Mouse (Mus musculus): ENCODE measurements around the gene Lix1. TPM values are rescaled to one million over a fixed set of nuclear protein-coding genes. Genes with fewer than 3 reads are reported as not detected.

Lix1 gene
- polyA plus RNA-seq, 1 experiment: 0.78 TPM

DNA sequence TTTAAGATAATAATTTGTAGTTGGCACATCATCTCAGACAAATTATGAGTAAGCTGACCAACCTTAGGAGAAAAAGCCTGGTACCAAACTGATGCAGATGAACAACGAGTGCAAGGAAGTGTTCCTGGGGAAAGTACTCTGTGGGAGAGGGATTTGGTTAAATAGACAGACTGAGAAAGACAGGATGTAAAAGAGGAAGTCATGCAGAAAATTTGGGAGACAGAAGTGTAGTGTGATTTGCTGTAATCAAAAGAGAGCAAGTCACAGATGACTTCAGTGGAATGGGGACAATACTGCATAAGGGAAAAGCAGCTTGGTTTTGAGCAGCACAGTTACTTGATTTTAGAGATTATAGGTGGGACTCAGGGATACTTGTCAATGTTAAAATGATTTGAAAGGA is 5.6 kb upstream of the Lix1 start:
- Histone ChIP-seq H3K27ac (ENCODE audit: insufficient read depth, low read length) (no peak overlapping the region), H3K9me3 (replicated peaks; ENCODE audit: control insufficient read depth, insufficient read depth, low read length, poor library complexity, severe bottlenecking) (no peaks in the 10 kb centered on the region), H3K9ac (ENCODE audit: low read depth, poor library complexity, severe bottlenecking) (no peak overlapping the region), H3K27me3 (ENCODE audit: control insufficient read depth, insufficient read depth, low read length, poor library complexity, severe bottlenecking) (no peaks in the 10 kb centered on the region), H3K36me3 (ENCODE audit: control insufficient read depth, insufficient read depth, low read length, poor library complexity, severe bottlenecking) (peaks cover 18% of the 10 kb centered on the region), H3K4me3 (ENCODE audit: low read depth, low read length) (no peak overlapping the region), H3K4me1 (ENCODE audit: control insufficient read depth, insufficient read depth, low read length) (no peaks in the 10 kb centered on the region)
- TF ChIP-seq CTCF (IDR thresholded peaks at IDR 0.05; ENCODE audit: low read depth, low read length) (no peak), POLR2A (IDR thresholded peaks at IDR 0.05; ENCODE audit: insufficient read depth, low read length) (no peak), EP300 (IDR thresholded peaks at IDR 0.05; ENCODE audit: insufficient read depth, low read depth, low read length) (no peak)

GRCm38 (mm10) chr17:17398664-17399063 is 3.8 kb upstream of the Lix1 start:
- Histone ChIP-seq H3K9me3 (replicated peaks; ENCODE audit: control insufficient read depth, insufficient read depth, low read length, poor library complexity, severe bottlenecking) (no peaks in the 10 kb centered on the region), H3K36me3 (ENCODE audit: control insufficient read depth, insufficient read depth, low read length, poor library complexity, severe bottlenecking) (peaks cover 12% of the 10 kb centered on the region), H3K27me3 (ENCODE audit: control insufficient read depth, insufficient read depth, low read length, poor library complexity, severe bottlenecking) (no peaks in the 10 kb centered on the region), H3K27ac (ENCODE audit: insufficient read depth, low read length) (no peak overlapping the region), H3K4me1 (ENCODE audit: control insufficient read depth, insufficient read depth, low read length) (no peaks in the 10 kb centered on the region), H3K9ac (ENCODE audit: low read depth, poor library complexity, severe bottlenecking) (no peak overlapping the region), H3K4me3 (ENCODE audit: low read depth, low read length) (no peak overlapping the region)
- TF ChIP-seq CTCF (IDR thresholded peaks at IDR 0.05; ENCODE audit: low read depth, low read length) (no peak), POLR2A (IDR thresholded peaks at IDR 0.05; ENCODE audit: insufficient read depth, low read length) (no peak), EP300 (IDR thresholded peaks at IDR 0.05; ENCODE audit: insufficient read depth, low read depth, low read length) (no peak)

DNA sequence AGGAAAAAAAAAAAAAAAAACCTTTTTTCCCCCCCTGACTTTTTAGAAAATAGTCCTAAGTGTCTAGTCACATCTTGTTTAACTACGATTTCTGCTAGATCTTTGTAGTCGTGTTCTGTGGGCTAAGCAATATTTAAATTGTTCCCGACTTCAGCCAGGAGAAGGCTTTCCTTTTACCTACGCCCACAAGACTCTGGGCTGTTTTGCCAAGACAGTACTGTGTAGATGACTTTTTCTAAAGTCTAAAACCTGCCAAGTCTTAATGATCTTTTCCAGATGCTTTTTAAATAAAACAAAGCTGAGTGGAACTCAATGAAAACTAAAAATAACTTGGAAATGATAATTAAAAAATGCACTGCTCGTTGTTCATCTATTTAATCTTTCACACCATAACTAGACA is 566 bp downstream of the Lix1 start:
- Histone ChIP-seq H3K27ac (ENCODE audit: insufficient read depth, low read length) (no peak overlapping the region), H3K4me3 (ENCODE audit: low read depth, low read length) (no peak overlapping the region), H3K9ac (ENCODE audit: low read depth, poor library complexity, severe bottlenecking) (no peak overlapping the region), H3K9me3 (replicated peaks; ENCODE audit: control insufficient read depth, insufficient read depth, low read length, poor library complexity, severe bottlenecking) (no peaks in the 10 kb centered on the region), H3K4me1 (ENCODE audit: control insufficient read depth, insufficient read depth, low read length) (no peaks in the 10 kb centered on the region), H3K27me3 (ENCODE audit: control insufficient read depth, insufficient read depth, low read length, poor library complexity, severe bottlenecking) (no peaks in the 10 kb centered on the region), H3K36me3 (ENCODE audit: control insufficient read depth, insufficient read depth, low read length, poor library complexity, severe bottlenecking) (no peaks in the 10 kb centered on the region)
- no peak for TF ChIP-seq EP300 (IDR thresholded peaks at IDR 0.05; ENCODE audit: insufficient read depth, low read depth, low read length)
- TF ChIP-seq CTCF (IDR thresholded peaks at IDR 0.05; ENCODE audit: low read depth, low read length): no peak
- no peak for TF ChIP-seq POLR2A (IDR thresholded peaks at IDR 0.05; ENCODE audit: insufficient read depth, low read length)

- H3K9ac ChIP-seq (ENCODE audit: low read depth, poor library complexity, severe bottlenecking): no peak overlapping the region
- no peaks in the 10 kb centered on the region for H3K36me3 ChIP-seq (ENCODE audit: control insufficient read depth, insufficient read depth, low read length, poor library complexity, severe bottlenecking)
- H3K27ac ChIP-seq (ENCODE audit: insufficient read depth, low read length): no peak overlapping the region
- peaks cover 2% of the 10 kb centered on the region for H3K4me1 ChIP-seq (ENCODE audit: control insufficient read depth, insufficient read depth, low read length)
- H3K9me3 ChIP-seq (replicated peaks; ENCODE audit: control insufficient read depth, insufficient read depth, low read length, poor library complexity, severe bottlenecking): no peaks in the 10 kb centered on the region
- TF ChIP-seq CTCF (IDR thresholded peaks at IDR 0.05; ENCODE audit: low read depth, low read length) (no peak), POLR2A (IDR thresholded peaks at IDR 0.05; ENCODE audit: insufficient read depth, low read length) (no peak), EP300 (IDR thresholded peaks at IDR 0.05; ENCODE audit: insufficient read depth, low read depth, low read length) (no peak)
- no peak overlapping the region for H3K4me3 ChIP-seq (ENCODE audit: low read depth, low read length)
- H3K27me3 ChIP-seq (ENCODE audit: control insufficient read depth, insufficient read depth, low read length, poor library complexity, severe bottlenecking): no peaks in the 10 kb centered on the region
Observed at GRCm38 (mm10) chr17:17403578-17404112, 1.2 kb downstream of the Lix1 start.

GRCm38 (mm10) chr17:17404811-17405544 is 2.5 kb downstream of the Lix1 start:
- no peak overlapping the region for H3K4me3 ChIP-seq (ENCODE audit: low read depth, low read length)
- H3K27me3 ChIP-seq (ENCODE audit: control insufficient read depth, insufficient read depth, low read length, poor library complexity, severe bottlenecking): no peaks in the 10 kb centered on the region
- no peak overlapping the region for H3K27ac ChIP-seq (ENCODE audit: insufficient read depth, low read length)
- H3K4me1 ChIP-seq (ENCODE audit: control insufficient read depth, insufficient read depth, low read length): peaks cover 2% of the 10 kb centered on the region
- no peaks in the 10 kb centered on the region for H3K9me3 ChIP-seq (replicated peaks; ENCODE audit: control insufficient read depth, insufficient read depth, low read length, poor library complexity, severe bottlenecking)
- H3K9ac ChIP-seq (ENCODE audit: low read depth, poor library complexity, severe bottlenecking): no peak overlapping the region
- H3K36me3 ChIP-seq (ENCODE audit: control insufficient read depth, insufficient read depth, low read length, poor library complexity, severe bottlenecking): no peaks in the 10 kb centered on the region
- TF ChIP-seq POLR2A (IDR thresholded peaks at IDR 0.05; ENCODE audit: insufficient read depth, low read length): no peak
- TF ChIP-seq EP300 (IDR thresholded peaks at IDR 0.05; ENCODE audit: insufficient read depth, low read depth, low read length): no peak
- TF ChIP-seq CTCF (IDR thresholded peaks at IDR 0.05; ENCODE audit: low read depth, low read length): no peak

- Histone ChIP-seq H3K27ac (ENCODE audit: insufficient read depth, low read length) (no peak overlapping the region), H3K9ac (ENCODE audit: low read depth, poor library complexity, severe bottlenecking) (no peak overlapping the region), H3K36me3 (ENCODE audit: control insufficient read depth, insufficient read depth, low read length, poor library complexity, severe bottlenecking) (no peaks in the 10 kb centered on the region), H3K4me1 (ENCODE audit: control insufficient read depth, insufficient read depth, low read length) (peaks cover 2% of the 10 kb centered on the region), H3K4me3 (ENCODE audit: low read depth, low read length) (no peak overlapping the region), H3K9me3 (replicated peaks; ENCODE audit: control insufficient read depth, insufficient read depth, low read length, poor library complexity, severe bottlenecking) (no peaks in the 10 kb centered on the region), H3K27me3 (ENCODE audit: control insufficient read depth, insufficient read depth, low read length, poor library complexity, severe bottlenecking) (no peaks in the 10 kb centered on the region)
- no peak for TF ChIP-seq POLR2A (IDR thresholded peaks at IDR 0.05; ENCODE audit: insufficient read depth, low read length)
- TF ChIP-seq EP300 (IDR thresholded peaks at IDR 0.05; ENCODE audit: insufficient read depth, low read depth, low read length): no peak
- no peak for TF ChIP-seq CTCF (IDR thresholded peaks at IDR 0.05; ENCODE audit: low read depth, low read length)
Observed at GRCm38 (mm10) chr17:17405606-17406005, 3.1 kb downstream of the Lix1 start.
